Comparison of ENCODE assay signal across 8 mouse cellular contexts in the genomic region with DNA sequence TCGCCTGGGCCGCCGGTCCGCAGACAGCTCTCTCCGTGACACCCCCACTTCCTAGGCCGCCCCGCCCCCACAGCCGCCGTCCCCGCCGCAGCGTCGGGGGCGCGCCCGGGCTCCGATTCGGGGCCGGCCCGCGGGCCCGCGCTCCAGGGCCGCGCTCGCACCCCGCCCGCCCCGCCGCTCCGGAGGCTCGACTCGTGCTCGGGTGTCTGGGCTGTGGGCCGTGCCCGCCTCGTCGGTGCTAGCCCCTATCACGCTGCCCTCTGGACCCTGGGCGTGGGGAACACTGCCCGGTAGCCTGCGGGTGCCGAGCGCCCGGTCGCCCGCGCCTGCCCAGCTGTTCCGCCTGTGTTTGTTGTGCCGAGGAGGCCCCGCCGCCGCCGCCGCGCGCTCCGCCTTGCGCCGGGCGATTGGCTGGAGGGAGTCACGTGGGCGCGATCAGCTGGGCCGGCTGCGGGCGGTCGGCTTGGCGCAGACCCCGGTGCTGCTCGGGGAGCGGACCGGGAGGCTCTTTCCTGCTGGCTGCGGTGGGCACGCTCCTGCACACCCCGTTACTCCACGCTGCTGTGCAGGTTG. TPM values are rescaled to one million over a fixed set of nuclear protein-coding genes. Genes with fewer than 3 reads are reported as not detected.
DNase-seq lines count a peak whose midpoint lies in the region; ATAC-seq and TF ChIP-seq lines count a peak whose summit lies in the region.

No protein-coding gene starts in this region.

- peak; percentile 64 to 82 for DNase-seq in monocyte, adult 2 months (ENCODE audit: low read depth in 1 of 2, low spot score in 2 of 2)
- peak; percentile 89 for DNase-seq in embryo, embryonic 9.5 days (ENCODE audit: extremely low spot score)
- DNase-seq in gastrocnemius, postnatal 4 days (ENCODE audit: low spot score in 2 of 2): peak; percentile 89 to 93
- peak; percentile 89 for DNase-seq in left cerebral cortex, postnatal 4 days
- peak; percentile 99 for DNase-seq in midbrain, embryonic 11.5 days (ENCODE audit: low spot score, missing footprints)

- no peaks in the 10 kb centered on the region for H3K36me3 ChIP-seq in intestine, postnatal 0 days (ENCODE audit: control insufficient read depth, insufficient read depth)
- H3K36me3 ChIP-seq in midbrain, embryonic 11.5 days (ENCODE audit: control insufficient read depth, insufficient read depth, low read length): no peaks in the 10 kb centered on the region
- peaks cover 3% of the 10 kb centered on the region; the same call in 1 of the 2 replicates for H3K36me3 ChIP-seq in small intestine, adult 2 months (ENCODE audit: control insufficient read depth, insufficient read depth, low read length)

- H3K27me3 ChIP-seq in intestine, postnatal 0 days (replicated peaks; ENCODE audit: control insufficient read depth, insufficient read depth, low read length): no peaks in the 10 kb centered on the region
- no peaks in the 10 kb centered on the region for H3K27me3 ChIP-seq in midbrain, embryonic 11.5 days (ENCODE audit: control insufficient read depth, insufficient read depth, low read length)
- H3K27me3 ChIP-seq in small intestine, adult 2 months (ENCODE audit: control insufficient read depth, insufficient read depth, low read length): no peaks in the 10 kb centered on the region

- ATAC-seq in monocyte, adult 5-6 weeks (replicated peaks; ENCODE audit: insufficient number of reproducible peaks, low FRiP score, low TSS enrichment, poor library complexity, severe bottlenecking): no peak
- peak; percentile 70 for ATAC-seq in intestine, postnatal 0 days
- peak; percentile 67 for ATAC-seq in midbrain, embryonic 11.5 days (ENCODE audit: low FRiP score)

- peak overlapping the region; percentile 96 for H3K4me3 ChIP-seq in intestine, postnatal 0 days (ENCODE audit: low read depth, low read length)
- peak overlapping the region; percentile 87 for H3K4me3 ChIP-seq in midbrain, embryonic 11.5 days (ENCODE audit: low read depth, low read length)
- peak overlapping the region; percentile 93 for H3K4me3 ChIP-seq in small intestine, adult 2 months (ENCODE audit: low read depth, low read length)

- peak overlapping the region; percentile 100 for H3K27ac ChIP-seq in intestine, postnatal 0 days (ENCODE audit: low read depth, low read length)
- peak overlapping the region; percentile 87 for H3K27ac ChIP-seq in midbrain, embryonic 11.5 days (ENCODE audit: low read depth, low read length)
- H3K27ac ChIP-seq in small intestine, adult 2 months (ENCODE audit: insufficient read depth, low read depth, low read length): peak overlapping the region; percentile 76

- H3K4me2 ChIP-seq in intestine, postnatal 0 days (replicated peaks; ENCODE audit: low read depth): peak overlapping the region; percentile 71
- peak overlapping the region; percentile 53 for H3K4me2 ChIP-seq in midbrain, embryonic 11.5 days

- peak overlapping the region; percentile 100 for H3K9ac ChIP-seq in intestine, postnatal 0 days (ENCODE audit: low read depth, low read length)
- peak overlapping the region; percentile 86 for H3K9ac ChIP-seq in midbrain, embryonic 11.5 days (ENCODE audit: low read length)

- WGBS in intestine, postnatal 0 days: under 1% methylated on average over 67 of the region's 77 CpGs
- under 1% methylated on average over 74 of the region's 77 CpGs for WGBS in midbrain, embryonic 11.5 days
- WGBS in small intestine, adult 2 months: under 1% methylated on average over 74 of the region's 77 CpGs

- H3K4me1 ChIP-seq in intestine, postnatal 0 days (replicated peaks; ENCODE audit: control insufficient read depth, insufficient read depth, low read length): no peaks in the 10 kb centered on the region; the same call in 1 of the 2 replicates
- H3K4me1 ChIP-seq in midbrain, embryonic 11.5 days (ENCODE audit: control insufficient read depth, insufficient read depth, low read length): peaks cover 2% of the 10 kb centered on the region; the same call in 1 of the 2 replicates
- peaks cover 4% of the 10 kb centered on the region; the same call in 1 of the 2 replicates for H3K4me1 ChIP-seq in small intestine, adult 2 months (ENCODE audit: control insufficient read depth, insufficient read depth, insufficient read length, low read length)

- peak; percentile 85 for TF ChIP-seq POLR2A in small intestine, adult 2 months (IDR thresholded peaks at IDR 0.05; ENCODE audit: low read depth, low read length)

- no peaks in the 10 kb centered on the region for H3K9me3 ChIP-seq in intestine, postnatal 0 days (ENCODE audit: control insufficient read depth)
- H3K9me3 ChIP-seq in midbrain, embryonic 11.5 days (ENCODE audit: control insufficient read depth, low read length): no peaks in the 10 kb centered on the region

- no peak for TF ChIP-seq CTCF in intestine, postnatal 0 days (IDR thresholded peaks at IDR 0.05; ENCODE audit: low read depth)
- TF ChIP-seq CTCF in small intestine, adult 2 months (IDR thresholded peaks at IDR 0.05; ENCODE audit: extremely low read depth, insufficient read length, insufficient replicate concordance, low read depth, low read length): no peak

- intact Hi-C loops in left cerebral cortex, postnatal 4 days (cut with DNase I): no loop called here

RNA-seq across cellular contexts. Expression of gene Ypel5, which starts 1.0 kb away (rescaled TPM):
- total RNA-seq in monocyte, adult 5-6 weeks (2017): 165 to 238 TPM (median 228 TPM) in 3 replicates
- total RNA-seq in gastrocnemius, postnatal 4 days (2021): 10 to 100 TPM; 30.8 to 37.3 TPM
- 95.3 and 96.8 TPM in 2 replicates for polyA plus RNA-seq in intestine, postnatal 0 days (2015; fragmentation: Nextera tagmentation; extraction: Ambion mirVana)
- total RNA-seq in left cerebral cortex, postnatal 4 days (2021): 10 to 100 TPM; 53.1 to 53.7 TPM
- polyA plus RNA-seq in midbrain, embryonic 11.5 days (2014; fragmentation: Nextera tagmentation; extraction: Ambion mirVana): 64.5 and 68.0 TPM in 2 replicates
- polyA plus RNA-seq in small intestine, adult 2 months (2012; rRNA removed): 2.4 and 7.4 TPM in 2 replicates
